Mouse (Mus musculus) liver, embryonic 16.5 days (tissue): ENCODE measurements around the gene Acot5. TPM values are rescaled to one million over a fixed set of nuclear protein-coding genes. Genes with fewer than 3 reads are reported as not detected.
"Not testable (repeated sequence)": the region's sequence is repeated elsewhere in the genome, so short reads cannot be mapped to it uniquely, and the experiment has no call there.

Experiments
- ATAC-seq: fragments of 200-750 bp; cut with Nextera tagmentation; 2 replicates; pipeline ENCODE4 v1.8.0; 2017; ENCODE audit warnings: low read depth, mild to moderate bottlenecking, moderate number of reproducible peaks, moderate library complexity
- H3K27ac ChIP-seq: fragments of 300-500 bp; sonication (generic); 2 replicates; pipeline ENCODE4 v1.5.1; 2014; ENCODE audit warnings: mild to moderate bottlenecking, low read length
- H3K27me3 ChIP-seq: fragments of 300-500 bp; sonication (generic); 2 replicates; pipeline ENCODE4 v1.6.1; 2014; ENCODE audit warnings: low read depth, low read length, mixed read lengths; ENCODE audit not compliant: control insufficient read depth, insufficient read depth
- H3K36me3 ChIP-seq: fragments of 300-500 bp; sonication (generic); 2 replicates; pipeline ENCODE4 v1.6.1; 2014; ENCODE audit warnings: mild to moderate bottlenecking; ENCODE audit not compliant: control insufficient read depth, insufficient read depth
- H3K4me1 ChIP-seq: fragments of 300-500 bp; sonication (generic); 2 replicates; pipeline ENCODE4 v1.6.1; 2014; ENCODE audit warnings: low read depth, low read length, mixed read lengths; ENCODE audit not compliant: control insufficient read depth
- H3K4me2 ChIP-seq: fragments of 300-500 bp; sonication (generic); 2 replicates; pipeline ENCODE4 v1.6.1; 2014; ENCODE audit warnings: low read depth, low read length, mixed read lengths
- H3K4me3 ChIP-seq: fragments of 300-500 bp; sonication (generic); 2 replicates; pipeline ENCODE4 v1.5.1; 2014; ENCODE audit warnings: low read depth, mild to moderate bottlenecking, low read length
- H3K9ac ChIP-seq: fragments of 300-500 bp; sonication (generic); 2 replicates; pipeline ENCODE4 v1.6.1; 2014; ENCODE audit warnings: low read depth, low read length
- H3K9me3 ChIP-seq: fragments of 300-500 bp; sonication (generic); replicated peaks from 2 replicates; pipeline ENCODE4 v1.6.1; 2016; ENCODE audit warnings: low read length; ENCODE audit not compliant: control insufficient read depth
- WGBS: fragments of 180-500 bp; shearing (Covaris S2); extraction: QIAGEN DNeasy Blood & Tissue Kit; methylation state at CpG from one replicate; pipeline ENCODE4 v1.1.7; 2014; ENCODE audit not compliant: insufficient replicate concordance; 5-methylcytosine and 5-hydroxymethylcytosine counted together
- polyA plus RNA-seq: library from polyadenylated mRNA; unstranded; fragments of >200 nt; fragmentation: Nextera tagmentation; extraction: Ambion mirVana; gene quantifications from 2 replicates; pipeline ENCODE4 v1.2.1, GENCODE M21; 2015

Gene Acot5
- polyA plus RNA-seq, 1 experiment from 2014 or later = not detected

DNA sequence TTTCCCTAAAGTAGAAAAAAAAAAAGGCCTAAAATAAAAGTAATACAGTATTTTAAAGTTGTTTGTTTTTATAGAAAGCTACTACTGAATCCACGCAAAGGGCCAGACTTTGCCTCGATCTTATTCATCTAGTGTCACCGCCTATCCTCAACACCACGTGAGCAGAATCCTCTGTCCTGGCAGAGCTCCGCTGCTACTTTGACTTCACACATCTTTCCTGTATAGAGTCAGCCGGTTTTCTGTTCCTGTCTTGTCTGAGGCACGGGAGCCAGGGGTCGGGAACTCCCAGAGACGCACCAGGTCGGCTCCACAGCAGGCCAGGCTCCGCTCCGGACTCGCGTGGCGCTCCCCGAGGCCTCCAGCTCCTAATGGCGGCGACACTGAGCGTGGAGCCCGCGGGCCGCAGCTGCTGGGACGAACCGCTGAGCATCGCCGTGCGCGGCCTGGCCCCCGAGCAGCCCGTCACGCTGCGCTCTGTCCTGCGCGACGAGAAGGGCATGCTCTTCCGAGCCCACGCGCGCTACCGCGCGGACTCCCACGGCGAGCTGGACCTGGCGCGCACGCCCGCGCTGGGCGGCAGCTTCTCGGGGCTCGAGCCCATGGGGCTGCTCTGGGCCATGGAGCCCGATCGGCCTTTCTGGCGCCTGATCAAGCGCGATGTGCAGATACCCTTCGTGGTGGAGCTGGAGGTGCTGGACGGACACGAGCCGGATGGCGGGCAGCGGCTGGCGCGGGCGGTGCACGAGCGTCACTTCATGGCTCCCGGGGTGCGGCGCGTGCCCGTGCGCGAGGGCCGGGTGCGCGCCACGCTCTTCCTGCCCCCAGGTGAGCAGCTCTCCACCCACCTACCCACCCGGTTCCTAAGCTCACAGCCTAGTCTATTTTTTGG lies 31.7 kb downstream of the Acot5 start, which contains the start of gene Acot6:
Acot6 (plus strand) TSS at position 51 of the 889 bp plus-strand sequence.
- H3K9me3 ChIP-seq, H3K27ac ChIP-seq, H3K36me3 ChIP-seq, H3K27me3 ChIP-seq, H3K4me1 ChIP-seq: not testable (repeated sequence)
- H3K4me2 ChIP-seq = peak within 1 kb of the TSS; percentile 77
- ATAC-seq = peak; percentile 62; the same call in 1 of the 2 replicates
- WGBS = under 1% methylated on average over 60 of the region's 80 CpGs
- peak within 1 kb of the TSS; percentile 61 for H3K4me3 ChIP-seq
- peak within 1 kb of the TSS; percentile 56 for H3K9ac ChIP-seq

- H3K36me3 ChIP-seq = no peaks in the 10 kb centered on the region
- 49% methylated on average over 2 of the region's 2 CpGs for WGBS
- no peaks in the 10 kb centered on the region for H3K9me3 ChIP-seq
- H3K4me3 ChIP-seq = peak overlapping the region; percentile 61
- no peak overlapping the region for H3K9ac ChIP-seq
- ATAC-seq = no peak
- no peaks in the 10 kb centered on the region for H3K27me3 ChIP-seq
- H3K4me2 ChIP-seq = peak overlapping the region; percentile 77
- H3K4me1 ChIP-seq = peaks cover 3% of the 10 kb centered on the region; the same call in 1 of the 2 replicates
- no peak overlapping the region for H3K27ac ChIP-seq
Observed at GRCm38 (mm10) chr12:84101493-84101845, 32.3 kb downstream of the Acot5 start.

GRCm38 (mm10) chr12:84107012-84107411 lies 37.9 kb downstream of the Acot5 start:
- H3K4me3 ChIP-seq = no peak overlapping the region
- H3K9me3 ChIP-seq = no peaks in the 10 kb centered on the region
- no peak for ATAC-seq
- no peak overlapping the region for H3K27ac ChIP-seq
- no peak overlapping the region for H3K4me2 ChIP-seq
- no peaks in the 10 kb centered on the region for H3K27me3 ChIP-seq
- H3K36me3 ChIP-seq = no peaks in the 10 kb centered on the region
- no peaks in the 10 kb centered on the region for H3K4me1 ChIP-seq
- WGBS = 76% methylated on average over 3 of the region's 3 CpGs
- no peak overlapping the region for H3K9ac ChIP-seq

- no peak overlapping the region for H3K9ac ChIP-seq
- no peaks in the 10 kb centered on the region for H3K36me3 ChIP-seq
- H3K27ac ChIP-seq = no peak overlapping the region
- H3K4me1 ChIP-seq = no peaks in the 10 kb centered on the region
- no peak overlapping the region for H3K4me3 ChIP-seq
- H3K4me2 ChIP-seq = no peak overlapping the region
- H3K9me3 ChIP-seq = no peaks in the 10 kb centered on the region
- no peak for ATAC-seq
- H3K27me3 ChIP-seq = no peaks in the 10 kb centered on the region
- 41% methylated on average over 1 of the region's 1 CpGs for WGBS
Observed at GRCm38 (mm10) chr12:84107692-84108091, 38.6 kb downstream of the Acot5 start.

- Histone ChIP-seq H3K4me2 (no peak overlapping the region), H3K36me3 (no peaks in the 10 kb centered on the region), H3K27me3 (no peaks in the 10 kb centered on the region), H3K9ac (no peak overlapping the region), H3K4me3 (no peak overlapping the region), H3K27ac (no peak overlapping the region), H3K9me3 (no peaks in the 10 kb centered on the region), H3K4me1 (no peaks in the 10 kb centered on the region; the same call in 1 of the 2 replicates)
- no peak for ATAC-seq
- 60% methylated on average over 1 of the region's 1 CpGs for WGBS
Observed at GRCm38 (mm10) chr12:84109924-84110323, 40.8 kb downstream of the Acot5 start.

- no peak overlapping the region for H3K9ac ChIP-seq
- H3K27ac ChIP-seq = no peak overlapping the region
- no peak for ATAC-seq
- H3K27me3 ChIP-seq = no peaks in the 10 kb centered on the region
- no peak overlapping the region for H3K4me2 ChIP-seq
- no peaks in the 10 kb centered on the region for H3K9me3 ChIP-seq
- no peaks in the 10 kb centered on the region for H3K36me3 ChIP-seq
- WGBS = 73% methylated on average over 4 of the region's 4 CpGs
- H3K4me1 ChIP-seq = no peaks in the 10 kb centered on the region; the same call in 1 of the 2 replicates
- no peak overlapping the region for H3K4me3 ChIP-seq
Observed at GRCm38 (mm10) chr12:84110814-84111213, 41.7 kb downstream of the Acot5 start.

DNA sequence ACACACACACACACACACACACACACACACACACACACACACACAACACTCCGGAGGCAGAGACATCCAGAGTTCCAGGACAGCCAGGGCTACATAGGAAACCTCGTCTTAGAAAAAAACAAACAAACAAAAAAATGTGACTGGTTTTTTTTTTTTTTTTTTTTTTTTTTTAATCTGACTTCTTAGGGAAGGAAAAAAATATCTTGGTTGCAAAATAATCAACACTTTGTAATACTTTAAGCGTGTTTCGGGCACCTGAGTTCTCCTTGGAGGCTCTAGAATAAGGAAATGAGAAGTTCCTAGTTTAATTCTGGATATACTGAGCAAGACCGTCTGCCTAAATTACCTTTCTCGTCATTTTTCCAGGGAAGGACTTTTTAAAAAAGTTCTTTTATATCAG lies 44.6 kb downstream of the Acot5 start:
- ATAC-seq = no peak
- H3K27ac ChIP-seq = no peak overlapping the region
- peak overlapping the region; percentile 80 for H3K4me2 ChIP-seq
- H3K4me3 ChIP-seq = peak overlapping the region; percentile 66
- H3K9ac ChIP-seq = no peak overlapping the region
- H3K27me3 ChIP-seq = no peaks in the 10 kb centered on the region
- WGBS = 38% methylated on average over 6 of the region's 6 CpGs
- no peaks in the 10 kb centered on the region for H3K9me3 ChIP-seq
- no peaks in the 10 kb centered on the region for H3K36me3 ChIP-seq
- H3K4me1 ChIP-seq = no peaks in the 10 kb centered on the region; the same call in 1 of the 2 replicates

DNA sequence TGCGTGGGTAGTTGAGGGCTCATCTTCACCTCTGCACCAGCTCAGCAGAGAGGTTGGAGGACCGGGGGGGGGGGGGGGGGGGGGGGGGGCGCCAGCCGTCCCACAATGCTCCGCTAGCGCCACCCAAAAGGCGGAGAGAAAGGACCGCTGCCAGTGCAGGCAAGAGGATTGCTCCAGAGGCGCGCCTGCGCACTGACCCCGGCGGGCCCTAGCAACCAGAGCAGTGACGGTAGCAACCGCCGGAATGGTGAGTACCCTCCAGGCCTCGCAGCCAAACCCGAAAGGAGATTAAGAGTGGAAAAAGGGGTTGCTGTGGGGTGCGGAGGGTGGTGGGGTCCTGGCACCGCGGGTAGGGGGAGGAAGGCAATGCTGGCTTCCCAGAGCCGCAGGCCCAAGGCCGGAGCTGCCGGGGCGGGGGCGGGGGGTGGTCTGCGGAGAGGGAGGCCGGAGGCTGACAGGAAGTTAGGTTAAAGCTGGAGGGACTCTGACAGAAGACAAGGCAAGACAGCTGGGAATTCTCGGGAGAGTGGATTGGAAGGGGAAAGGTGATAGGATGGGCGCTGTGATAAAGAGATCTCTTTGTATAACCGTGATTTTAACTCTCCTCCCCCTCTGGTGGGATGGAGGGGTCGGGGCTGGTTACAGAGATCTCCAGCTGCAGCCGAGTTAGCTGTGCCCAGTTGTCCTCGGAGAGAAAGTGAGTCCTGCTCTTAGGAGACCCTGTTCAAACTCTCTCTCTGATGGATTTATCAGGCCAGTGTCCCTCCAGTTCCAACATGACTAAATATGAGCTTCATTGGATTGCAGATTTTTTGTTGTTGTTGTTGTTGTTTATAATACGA lies 45.2 kb downstream of the Acot5 start, which contains the start of gene Dnal1:
Dnal1 (plus strand) TSS at position 214 of the 842 bp plus-strand sequence.
- H3K27me3 ChIP-seq = no peaks in the 10 kb centered on the region
- peak within 1 kb of the TSS; percentile 51; the same call in 1 of the 2 replicates for H3K9ac ChIP-seq
- ATAC-seq = peak; percentile 87
- peak within 1 kb of the TSS; percentile 80 for H3K4me2 ChIP-seq
- WGBS = 3% methylated on average over 32 of the region's 35 CpGs
- H3K9me3 ChIP-seq = no peaks in the 10 kb centered on the region
- no peaks in the 10 kb centered on the region for H3K36me3 ChIP-seq
- H3K4me1 ChIP-seq = no peaks in the 10 kb centered on the region; the same call in 1 of the 2 replicates
- H3K27ac ChIP-seq = no peak within 1 kb of the TSS
- H3K4me3 ChIP-seq = peak within 1 kb of the TSS; percentile 66
